Mouse (Mus musculus) large intestine, adult 2 months (tissue): ENCODE measurements around the gene Kif13a. TPM values are rescaled to one million over a fixed set of nuclear protein-coding genes. Genes with fewer than 3 reads are reported as not detected.

Experiments used
- DNase-seq: peaks from one replicate; pipeline ENCODE4 v3.0.0-alpha.2; 2012; ENCODE audit warnings: low read depth, low spot score
- WGBS: fragments of 180-500 bp; shearing (Covaris S2); methylation state at CpG from one replicate; pipeline ENCODE4 v1.1.7; 2018; 5-methylcytosine and 5-hydroxymethylcytosine counted together
- polyA plus RNA-seq: library from polyadenylated mRNA; depleted of rRNA; stranded (reverse); fragments of >200 nt; gene quantifications from 2 replicates; pipeline ENCODE4 v1.2.3, GENCODE M21; 2012

Kif13a gene
- polyA plus RNA-seq, 1 experiment = 33.8 TPM

- DNase-seq = no peak
- WGBS = 46% methylated on average over 5 of the region's 5 CpGs
Observed at GRCm38 (mm10) chr13:46928404-46928803, 1.3 kb downstream of the Kif13a start.

- 37% methylated on average over 13 of the region's 13 CpGs for WGBS
- no peak for DNase-seq
Observed at GRCm38 (mm10) chr13:46925671-46926070, 4.0 kb downstream of the Kif13a start.

- no peak for DNase-seq
- WGBS = 28% methylated on average over 8 of the region's 8 CpGs
Observed at GRCm38 (mm10) chr13:46921559-46921958, 8.1 kb downstream of the Kif13a start.

- DNase-seq = no peak
- WGBS = 81% methylated on average over 2 of the region's 2 CpGs
Observed at GRCm38 (mm10) chr13:46919797-46920196, 9.9 kb downstream of the Kif13a start.

GRCm38 (mm10) chr13:46918509-46918908 lies 11.2 kb downstream of the Kif13a start:
- 96% methylated on average over 5 of the region's 5 CpGs for WGBS

GRCm38 (mm10) chr13:46911960-46912359 lies 17.7 kb downstream of the Kif13a start:
- DNase-seq = no peak
- WGBS = 84% methylated on average over 6 of the region's 6 CpGs

More at GRCm38 (mm10) chr13:46918509-46918908, 11.2 kb downstream of the Kif13a start:
- DNase-seq = no peak

- 42% methylated on average over 11 of the region's 11 CpGs for WGBS
- no peak for DNase-seq
Observed at GRCm38 (mm10) chr13:46911018-46911419, 18.6 kb downstream of the Kif13a start.

GRCm38 (mm10) chr13:46909946-46910345 lies 19.7 kb downstream of the Kif13a start:
- no peak for DNase-seq
- WGBS = 69% methylated on average over 3 of the region's 3 CpGs

GRCm38 (mm10) chr13:46909005-46909565 lies 20.6 kb downstream of the Kif13a start:
- 73% methylated on average over 12 of the region's 12 CpGs for WGBS

GRCm38 (mm10) chr13:46908387-46908786 lies 21.3 kb downstream of the Kif13a start:
- whole genome bisulfite sequencing = 77% methylated on average over 2 of the region's 2 CpGs
- no peak for DNase-seq

More at GRCm38 (mm10) chr13:46909005-46909565, 20.6 kb downstream of the Kif13a start:
- no peak for DNase-seq

- no peak for DNase-seq
- WGBS = 61% methylated on average over 10 of the region's 10 CpGs
Observed at GRCm38 (mm10) chr13:46907861-46908260, 21.8 kb downstream of the Kif13a start.

- no peak for DNase-seq
- 89% methylated on average over 4 of the region's 4 CpGs for WGBS
Observed at GRCm38 (mm10) chr13:46907115-46907514, 22.6 kb downstream of the Kif13a start.

- 85% methylated on average over 5 of the region's 5 CpGs for WGBS
- DNase-seq = no peak
Observed at GRCm38 (mm10) chr13:46905971-46906370, 23.7 kb downstream of the Kif13a start.

- DNase-seq = no peak
- 75% methylated on average over 14 of the region's 14 CpGs for WGBS
Observed at GRCm38 (mm10) chr13:46904982-46905621, 24.6 kb downstream of the Kif13a start.

GRCm38 (mm10) chr13:46902568-46903255 lies 27.0 kb downstream of the Kif13a start:
- 75% methylated on average over 7 of the region's 7 CpGs for WGBS
- DNase-seq = no peak

GRCm38 (mm10) chr13:46900870-46901555 lies 28.7 kb downstream of the Kif13a start:
- WGBS = 87% methylated on average over 11 of the region's 11 CpGs
- no peak for DNase-seq

GRCm38 (mm10) chr13:46898837-46899236 lies 30.8 kb downstream of the Kif13a start:
- WGBS = 31% methylated on average over 2 of the region's 2 CpGs
- DNase-seq = no peak

- 69% methylated on average over 11 of the region's 11 CpGs for WGBS
Observed at GRCm38 (mm10) chr13:46898411-46898810, 31.3 kb downstream of the Kif13a start.

GRCm38 (mm10) chr13:46892380-46892779 lies 37.3 kb downstream of the Kif13a start:
- DNase-seq = no peak
- WGBS = 35% methylated on average over 4 of the region's 4 CpGs

More at GRCm38 (mm10) chr13:46898411-46898810, 31.3 kb downstream of the Kif13a start:
- no peak for DNase-seq

- 48% methylated on average over 12 of the region's 12 CpGs for WGBS
- no peak for DNase-seq
Observed at GRCm38 (mm10) chr13:46888150-46888683, 41.5 kb downstream of the Kif13a start.
